Mouse (Mus musculus): ENCODE data around the gene Atp10b.

- no peak for TF ChIP-seq CTCF (conservative IDR thresholded peaks at IDR 0.05; ENCODE audit: insufficient read depth, insufficient read length, low read depth, low read length)
- no peak for TF ChIP-seq POLR2A (IDR thresholded peaks at IDR 0.05; ENCODE audit: low read depth, low read length)
These were observed 40.3 kb downstream of the Atp10b start for GRCm38 (mm10) chr11:43189817-43190593.
